Mouse (Mus musculus) right cerebral cortex, postnatal 25 days (tissue): ENCODE measurements around the gene 9230112D13Rik.

ENCODE experiments used
- DNase-seq: peaks from one replicate; pipeline ENCODE4 v3.0.0; 2022

Gene 9230112D13Rik

DNA sequence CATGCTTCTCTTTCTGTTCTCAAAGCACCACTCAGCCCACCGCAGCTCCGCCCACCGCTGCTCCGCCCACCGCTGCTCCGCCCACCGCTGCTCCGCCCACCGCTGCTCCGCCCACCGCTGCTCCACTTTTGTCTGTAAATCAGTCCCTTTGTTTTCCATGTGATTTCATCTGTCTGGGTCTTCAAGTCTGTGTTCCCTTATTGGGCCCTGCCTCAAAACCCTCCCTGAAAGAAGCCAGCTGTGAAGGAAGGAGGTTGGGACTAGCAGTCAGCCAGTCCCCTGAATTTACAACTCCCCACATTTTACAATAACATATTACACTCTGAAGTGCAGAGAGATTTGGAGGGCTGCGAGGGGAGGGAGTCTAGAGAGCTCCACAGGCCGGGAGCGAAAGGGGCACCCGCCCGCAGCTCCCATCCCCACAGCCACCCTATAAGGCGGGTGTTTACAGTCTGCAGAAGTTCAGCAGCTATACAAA lies 18.1 kb upstream of the 9230112D13Rik start:
- no peak for DNase-seq

DNA sequence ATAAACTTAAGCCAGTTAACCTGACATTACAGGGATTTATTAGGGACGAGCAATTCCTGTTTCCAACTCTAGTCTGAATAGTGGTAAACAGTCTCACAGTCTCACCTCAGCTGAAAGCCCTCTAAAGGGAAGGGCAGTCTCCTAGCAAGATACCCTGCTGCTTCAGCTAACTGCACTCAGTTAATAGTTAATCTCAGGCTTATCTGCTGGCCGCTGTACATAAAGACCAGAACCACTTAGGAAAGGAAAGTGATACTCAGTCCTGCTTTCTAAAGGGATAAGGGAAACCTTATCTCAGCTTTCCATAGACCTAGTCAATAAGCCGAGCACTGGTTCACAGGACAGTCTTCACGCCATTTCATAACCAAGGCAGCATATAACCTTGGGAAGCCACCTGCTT lies 13.3 kb upstream of the 9230112D13Rik start:
- no peak for DNase-seq

DNA sequence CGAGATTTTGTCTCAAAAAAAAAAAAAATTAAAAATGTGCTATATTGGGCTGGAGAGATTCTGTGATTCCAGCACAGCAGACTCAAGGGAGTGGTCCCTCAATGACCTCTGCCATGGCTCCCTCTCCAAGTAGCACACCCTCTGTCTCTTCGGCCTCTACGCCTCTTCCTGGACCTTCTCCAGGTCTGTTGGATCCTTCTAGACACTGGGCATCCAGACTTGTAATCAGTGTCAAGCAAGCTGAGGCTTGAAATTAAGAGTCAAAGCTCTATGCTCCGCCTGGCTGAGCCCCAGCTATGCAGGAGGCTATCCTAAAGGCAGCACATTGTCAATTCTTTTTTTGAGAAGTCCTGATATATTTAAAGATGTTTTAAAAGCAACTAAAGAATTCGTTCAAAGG lies 10.9 kb upstream of the 9230112D13Rik start:
- DNase-seq, result no peak

DNA sequence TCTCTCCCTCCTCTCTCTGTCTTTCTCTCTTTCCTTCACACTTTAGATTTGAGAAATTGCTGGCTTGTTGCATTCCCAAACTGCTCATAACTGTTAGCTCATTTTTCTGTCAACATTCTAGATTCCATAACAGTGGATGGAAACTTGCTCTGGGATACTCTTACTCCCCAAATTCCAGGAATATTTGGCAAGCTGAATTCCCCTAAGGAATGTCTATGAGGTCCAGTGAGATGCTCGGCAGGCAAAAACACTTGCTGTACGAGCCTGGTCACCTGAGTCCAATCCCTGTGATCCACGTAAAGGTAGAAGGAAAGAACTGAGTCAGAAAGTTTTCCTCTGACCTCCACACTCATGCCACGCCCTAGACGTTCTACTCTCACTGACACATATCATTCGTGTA lies 9.9 kb upstream of the 9230112D13Rik start:
- no peak for DNase-seq

DNA sequence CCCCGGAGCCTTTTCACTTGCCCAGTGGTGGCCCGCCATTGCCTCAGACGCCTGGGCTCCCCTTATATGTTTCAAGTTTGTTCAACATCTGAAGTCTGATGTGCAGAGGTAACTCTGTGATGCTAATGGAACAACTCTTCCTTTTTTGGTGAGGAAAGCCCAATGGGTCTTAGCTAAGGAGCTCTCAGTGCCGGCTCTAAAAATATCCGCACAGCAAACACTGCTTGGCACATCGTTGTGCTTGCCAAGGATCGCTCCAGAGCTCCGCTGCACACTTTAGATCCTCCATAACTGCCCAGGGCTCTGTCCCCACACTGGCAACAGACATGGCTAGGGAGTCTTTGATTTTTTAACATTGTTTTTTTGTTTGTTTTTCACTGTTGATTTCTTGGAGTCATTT lies 6.2 kb upstream of the 9230112D13Rik start:
- no peak for DNase-seq

DNA sequence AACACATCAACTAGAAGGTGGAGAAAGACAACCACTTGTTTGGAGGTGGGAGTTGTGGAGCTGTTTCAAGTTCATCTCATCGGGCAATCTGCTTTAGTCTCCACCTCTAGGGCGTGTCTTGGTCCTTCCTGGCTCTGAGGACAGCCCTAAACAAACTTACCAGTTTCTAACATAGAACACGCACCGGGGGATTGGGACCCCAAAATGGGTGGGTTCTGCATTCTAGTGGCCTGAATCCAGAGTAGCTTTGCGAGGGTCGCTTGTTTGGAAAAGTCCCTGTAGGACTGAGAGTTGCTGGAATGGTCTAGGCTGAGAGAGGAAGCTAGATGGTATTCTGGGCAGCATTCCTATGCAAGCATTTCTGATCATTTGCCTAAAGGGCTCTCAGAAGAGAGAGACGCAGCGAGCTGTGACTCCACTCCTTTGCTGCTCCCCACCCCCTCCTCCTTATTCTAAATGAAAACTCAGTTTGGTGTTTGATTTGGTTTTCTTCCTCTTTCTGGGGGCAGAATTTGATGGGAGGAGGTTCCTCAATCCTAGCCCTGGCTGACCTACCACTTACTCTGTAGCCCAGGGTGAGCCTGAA lies 4.5 kb downstream of the 9230112D13Rik start:
- DNase-seq, result no peak

DNA sequence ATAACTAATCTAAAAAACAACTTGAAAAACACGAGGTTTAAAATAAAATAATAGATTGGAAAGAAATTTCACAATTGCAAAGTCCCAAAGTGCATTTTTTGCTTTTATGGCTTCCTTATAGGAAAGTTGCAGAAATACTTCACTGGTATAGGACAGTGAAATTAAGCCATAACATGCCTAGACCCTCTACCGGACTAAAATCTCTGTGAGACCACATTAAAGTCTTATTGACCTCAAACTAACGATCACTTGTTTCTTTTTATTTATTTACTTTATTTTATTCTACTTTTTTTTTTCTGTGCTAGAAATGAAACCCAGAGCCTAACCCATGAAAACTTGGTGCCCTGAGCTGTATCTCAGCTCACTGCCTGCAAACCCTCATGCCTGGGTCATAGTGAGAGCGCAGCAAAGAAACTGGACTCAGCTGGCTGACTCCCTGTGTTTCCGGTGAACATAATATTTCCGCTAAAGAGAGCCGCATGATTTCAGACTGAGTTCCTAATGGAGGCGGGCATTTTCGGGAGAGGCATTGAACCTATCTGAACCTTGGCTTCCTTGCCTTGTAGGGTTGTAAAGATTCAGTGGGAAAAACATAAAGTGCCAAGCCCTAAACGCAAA lies 5.5 kb downstream of the 9230112D13Rik start:
- no peak for DNase-seq

DNA sequence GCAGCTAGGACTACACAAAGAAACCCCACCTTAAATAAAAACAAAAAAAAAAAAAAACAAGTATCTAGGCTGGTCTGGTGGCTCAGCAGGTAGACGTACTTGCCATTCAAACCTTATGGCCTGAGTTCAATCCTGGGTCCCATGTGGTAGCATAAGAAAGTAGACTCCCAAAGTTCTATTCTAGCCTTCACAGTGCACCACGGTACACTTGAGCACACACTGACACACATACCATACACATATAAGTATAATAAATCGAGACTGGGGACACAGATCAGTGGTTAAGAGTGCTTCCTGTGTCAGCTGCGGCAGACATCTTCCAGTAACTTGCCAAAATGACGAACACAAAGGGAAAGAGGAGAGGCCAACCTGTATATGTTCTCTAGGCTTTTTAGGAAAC lies 6.7 kb downstream of the 9230112D13Rik start:
- no peak for DNase-seq

DNA sequence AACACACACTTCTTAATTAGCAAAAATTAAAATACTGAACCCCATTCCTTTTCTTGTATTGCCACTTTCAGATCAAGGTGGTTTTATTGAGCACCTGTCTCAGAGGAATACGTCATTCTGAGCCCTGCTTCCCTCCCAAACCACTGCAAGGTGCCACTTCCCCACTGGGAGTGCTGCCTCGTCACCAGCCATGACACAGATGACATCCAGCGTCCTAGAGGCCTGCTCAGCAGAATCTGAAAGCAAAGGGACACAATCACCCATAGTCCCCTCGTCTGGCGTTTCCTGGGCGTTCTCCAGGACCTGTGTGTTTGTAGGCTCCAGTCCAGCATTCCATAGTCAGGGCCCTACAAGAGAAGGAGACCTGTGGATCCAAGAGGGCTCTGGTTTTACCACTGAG lies 8.5 kb downstream of the 9230112D13Rik start:
- no peak for DNase-seq

DNA sequence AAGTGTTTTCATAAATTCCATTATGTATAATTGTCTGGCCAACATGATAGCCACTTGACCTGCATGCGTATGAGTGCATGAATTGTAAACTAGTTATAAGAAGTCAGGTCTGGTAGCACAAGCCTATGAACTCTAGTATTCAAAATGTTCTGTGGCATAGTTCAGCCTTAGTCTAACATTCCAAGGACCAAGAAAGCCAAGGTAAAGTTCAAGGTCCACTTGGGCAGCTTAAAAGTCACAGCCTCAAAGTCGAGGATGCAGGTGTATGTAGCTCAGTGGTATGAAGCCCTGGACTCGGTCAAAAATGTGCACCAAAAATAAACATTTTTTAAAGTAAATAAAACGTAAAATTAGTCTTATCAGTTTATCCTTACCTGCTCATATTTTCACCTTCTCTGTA lies 10.0 kb downstream of the 9230112D13Rik start:
- no peak for DNase-seq

DNA sequence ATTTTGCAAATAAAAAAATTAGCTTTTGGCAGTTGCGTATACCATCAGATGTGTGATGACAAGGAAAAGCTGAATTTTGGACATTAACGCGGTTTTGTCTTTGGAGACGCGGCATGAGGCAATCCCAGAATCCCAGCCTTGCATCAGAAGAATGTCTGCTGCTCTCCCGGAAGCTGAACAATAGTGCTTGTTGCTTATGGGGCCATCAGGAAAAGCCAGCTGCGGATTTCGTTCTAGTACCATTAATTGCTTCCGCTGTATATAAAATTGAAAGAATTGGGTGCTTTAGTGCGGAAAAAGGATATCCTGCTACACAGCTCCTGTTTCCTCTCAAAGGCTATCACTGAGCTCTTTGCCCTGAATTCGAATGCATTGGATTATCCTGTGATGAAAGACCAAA lies 10.7 kb downstream of the 9230112D13Rik start:
- no peak for DNase-seq

DNA sequence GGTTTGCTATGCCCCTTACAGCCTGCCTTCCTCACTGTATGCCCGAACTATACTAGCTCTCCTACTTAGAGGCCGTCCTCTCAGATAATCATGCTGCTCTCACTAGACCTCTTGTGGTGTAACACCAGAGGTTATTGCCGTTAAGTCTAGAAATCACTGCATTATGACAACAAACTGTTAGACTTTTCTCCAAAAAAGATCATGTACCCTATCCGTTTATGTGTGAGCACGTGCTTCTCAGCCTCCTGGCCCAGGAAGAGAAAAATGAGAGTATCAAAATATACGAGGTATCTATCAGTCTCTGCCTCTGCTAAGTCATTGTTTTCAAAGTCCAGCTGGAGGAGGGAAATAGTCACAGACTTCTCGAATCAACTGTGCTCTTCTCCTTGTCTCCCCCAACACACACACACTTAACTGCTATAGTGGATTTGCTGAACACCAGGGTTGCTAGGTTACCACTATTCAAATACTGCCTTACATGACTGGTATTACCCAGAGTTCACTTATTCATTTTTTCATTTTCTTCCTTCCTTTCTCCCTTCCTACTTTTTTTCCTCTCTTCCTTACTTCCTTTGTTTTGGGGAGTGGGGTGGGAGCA lies 13.7 kb downstream of the 9230112D13Rik start:
- DNase-seq, result no peak

DNA sequence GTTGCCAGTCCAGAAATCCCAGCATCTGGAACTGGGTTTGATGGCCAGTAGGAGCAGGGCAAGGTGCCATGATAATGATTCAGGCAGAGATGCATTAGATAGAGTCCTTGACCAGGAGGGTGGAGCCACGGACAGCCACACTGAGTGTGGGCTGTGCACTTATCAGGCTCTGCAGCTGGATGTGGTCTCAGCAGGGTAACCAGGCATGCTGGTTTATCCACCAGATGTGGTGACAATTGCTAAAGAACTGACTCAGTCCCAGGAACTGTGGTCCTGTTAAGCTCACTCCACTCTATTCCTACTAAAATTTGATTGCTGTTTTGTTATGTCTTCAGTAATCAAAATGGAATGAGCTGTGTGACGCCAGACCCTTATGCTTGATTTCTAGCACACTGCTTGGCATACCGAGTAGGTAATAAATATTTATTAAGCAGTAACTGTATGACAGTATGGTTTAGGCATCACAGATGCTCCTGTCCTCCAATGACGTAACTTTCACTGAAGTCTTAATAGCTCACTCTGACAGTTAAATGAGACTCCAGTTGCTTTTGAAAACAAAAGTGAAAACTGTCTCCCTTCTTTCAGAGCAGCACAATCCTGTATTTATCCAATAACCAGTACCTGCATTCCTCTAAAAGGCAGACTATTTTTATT lies 14.3 kb downstream of the 9230112D13Rik start:
- no peak for DNase-seq

DNA sequence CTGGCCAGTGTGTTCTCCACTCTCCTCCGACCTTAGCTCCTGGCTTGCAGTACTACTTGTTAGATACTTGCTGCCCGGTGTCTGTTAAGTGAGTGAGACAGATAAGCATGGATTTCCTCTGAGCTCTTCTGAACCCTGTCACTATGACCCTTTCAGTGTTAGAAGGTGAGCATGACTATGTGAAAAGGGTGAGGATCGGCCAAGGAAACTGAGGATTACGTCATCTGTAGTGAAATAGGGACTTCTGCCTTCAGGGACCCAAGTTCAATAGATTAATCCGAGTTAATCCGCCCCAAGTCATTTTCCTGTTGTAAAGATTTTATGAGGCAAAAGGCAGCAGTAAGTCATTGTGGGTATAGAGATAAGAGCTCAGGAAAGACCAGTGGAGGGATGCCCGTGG lies 17.3 kb downstream of the 9230112D13Rik start:
- no peak for DNase-seq

DNA sequence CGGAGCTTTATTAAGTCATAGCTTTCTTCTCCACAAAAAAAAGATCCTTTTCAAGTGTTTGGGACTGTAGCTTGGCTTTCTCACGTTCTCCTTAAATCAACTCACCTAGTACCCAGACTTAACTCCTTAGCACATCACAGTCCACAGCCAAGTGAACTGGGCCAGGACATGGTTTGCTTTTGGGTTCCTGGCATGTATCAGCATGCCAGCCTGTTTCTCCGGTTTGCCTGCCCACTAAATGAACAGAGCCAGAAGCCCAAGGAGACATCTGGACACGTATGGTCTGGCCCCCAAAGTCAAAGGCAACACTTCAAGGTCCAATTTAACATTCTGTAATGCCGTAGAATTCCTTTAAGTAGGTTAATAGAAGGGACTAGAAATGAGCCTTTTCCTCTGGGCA lies 18.2 kb downstream of the 9230112D13Rik start:
- no peak for DNase-seq

DNA sequence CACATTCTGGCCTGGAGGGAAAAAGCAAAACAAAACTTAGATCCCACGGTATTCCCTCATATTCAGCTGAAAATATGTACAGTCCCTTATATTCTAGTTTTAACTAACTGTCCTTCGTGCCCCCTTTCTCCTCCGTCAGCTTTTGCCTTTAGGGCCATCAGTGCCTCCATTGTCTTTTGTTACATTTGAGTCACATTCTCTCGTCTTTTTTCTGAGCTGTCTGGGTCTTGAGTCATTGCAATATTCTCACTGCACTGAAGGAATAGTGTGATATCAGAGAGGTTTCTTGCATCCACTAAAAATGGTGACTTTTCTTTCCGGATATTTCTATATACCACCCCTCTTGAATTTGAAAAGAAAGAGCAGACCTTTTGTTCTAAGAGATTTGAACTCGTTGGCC lies 18.8 kb downstream of the 9230112D13Rik start:
- DNase-seq, result no peak

DNA sequence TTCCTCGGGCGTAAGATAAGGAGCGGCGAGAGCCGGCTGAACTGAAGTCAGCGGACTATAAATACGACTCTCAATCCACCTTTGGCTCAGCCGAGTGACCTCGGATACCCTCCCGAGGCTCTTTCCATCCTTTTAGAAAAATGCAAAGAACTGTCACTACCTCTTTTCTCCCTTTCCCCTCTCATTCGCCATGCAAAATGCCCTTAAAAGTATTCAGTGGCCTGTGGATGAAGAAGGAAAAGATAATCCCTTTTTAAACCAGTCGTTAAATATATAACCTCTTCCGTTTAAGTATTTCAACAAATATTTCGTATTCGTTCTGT lies 19.3 kb downstream of the 9230112D13Rik start, which contains the start of gene Bmpr1a:
Gene Bmpr1a, minus strand, starts transcription at position 17 of the 323 bp plus-strand sequence.
- no peak for DNase-seq

DNA sequence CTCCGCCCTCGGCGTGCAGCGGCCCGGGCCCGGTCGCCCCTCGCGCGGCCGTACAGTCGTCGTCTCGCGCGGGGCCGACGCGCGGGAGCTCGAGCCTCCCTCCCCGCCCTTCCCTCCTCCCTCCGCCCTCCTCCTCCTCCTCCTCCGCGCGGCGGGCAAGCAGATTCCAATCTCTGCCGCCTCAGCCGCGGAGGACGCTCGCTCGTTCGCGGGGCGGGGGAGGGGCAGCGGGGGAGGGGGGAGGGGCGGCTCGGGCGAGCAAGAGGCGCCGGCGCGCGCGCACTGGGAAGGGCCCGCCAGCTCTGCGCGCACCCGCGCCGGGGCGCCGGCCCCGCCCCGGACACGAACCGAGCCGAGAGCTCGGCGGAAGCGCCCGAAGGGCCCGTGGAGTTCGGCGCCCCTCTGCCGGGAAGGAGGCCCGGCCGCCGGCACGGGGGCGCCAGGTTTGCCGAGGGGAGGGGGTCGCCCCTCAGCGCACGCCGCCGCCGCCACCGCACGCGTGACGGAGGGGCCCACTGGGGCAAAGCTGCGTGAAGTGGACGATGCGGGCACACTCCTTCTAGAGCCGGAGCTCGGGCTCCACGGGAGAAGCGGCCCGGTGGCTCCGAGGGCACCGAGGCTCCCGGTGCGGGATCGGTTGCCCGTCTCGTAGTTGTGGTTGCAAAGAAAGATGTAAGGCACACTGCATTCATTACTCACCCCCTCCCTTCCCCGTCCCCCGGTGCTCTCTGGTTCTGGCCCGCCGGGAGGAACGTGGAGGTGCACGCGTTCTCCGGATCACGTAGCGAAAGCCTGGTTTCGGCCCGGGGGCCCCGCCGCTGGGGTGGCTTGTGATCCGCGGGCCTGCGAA lies 19.9 kb downstream of the 9230112D13Rik start:
- DNase-seq, result peak; percentile 92

DNA sequence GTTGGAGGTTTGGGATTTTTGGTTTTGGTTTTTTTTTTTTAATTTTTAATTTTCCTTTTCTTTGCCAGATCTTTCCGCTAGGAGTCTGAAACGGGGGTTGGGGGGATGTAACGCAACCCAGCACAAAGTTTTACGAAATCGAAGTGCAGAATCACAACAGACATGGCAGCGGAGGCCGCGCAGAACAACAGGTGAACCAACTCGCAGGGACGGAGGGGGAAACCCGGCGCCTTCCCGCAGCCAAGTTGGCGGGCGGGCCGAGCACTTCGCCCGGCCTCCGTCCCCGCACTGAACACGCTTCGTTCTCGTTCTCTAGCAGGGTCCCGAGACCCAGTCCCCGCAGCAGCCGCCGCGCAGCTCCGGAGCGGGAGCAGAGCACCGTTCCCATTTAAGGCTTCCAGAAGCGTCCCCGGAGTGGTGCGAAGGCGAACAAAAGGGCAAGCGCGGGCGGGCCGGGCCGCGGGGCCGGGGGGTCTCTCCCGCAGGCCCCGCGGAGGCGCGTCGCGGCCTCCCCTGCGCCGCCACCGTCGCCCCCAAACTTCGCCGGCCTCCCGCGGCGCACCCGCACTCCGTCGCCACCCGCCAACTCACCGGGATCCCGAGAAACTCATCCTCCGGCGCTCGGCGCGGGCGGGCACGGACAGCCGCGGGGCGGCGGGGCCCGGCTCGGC lies 20.7 kb downstream of the 9230112D13Rik start:
- peak; percentile 56 for DNase-seq

DNA sequence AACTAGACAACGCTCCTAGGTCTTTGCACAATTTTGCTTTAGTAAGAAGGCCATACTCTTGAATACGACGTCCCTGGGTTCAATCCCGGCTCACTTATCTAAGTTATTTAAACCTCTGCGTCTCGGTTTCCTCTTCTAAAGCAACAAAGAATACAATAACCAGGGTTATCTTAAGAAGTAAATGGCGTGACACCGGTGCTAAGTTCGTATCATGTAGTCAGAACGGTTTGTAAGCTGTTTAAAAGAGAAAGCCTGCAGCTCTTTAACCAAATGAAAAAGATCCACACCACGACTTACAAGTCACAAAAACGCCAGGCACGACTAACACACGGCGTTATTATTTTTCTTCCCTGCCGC lies 21.2 kb downstream of the 9230112D13Rik start:
- DNase-seq, result no peak

DNA sequence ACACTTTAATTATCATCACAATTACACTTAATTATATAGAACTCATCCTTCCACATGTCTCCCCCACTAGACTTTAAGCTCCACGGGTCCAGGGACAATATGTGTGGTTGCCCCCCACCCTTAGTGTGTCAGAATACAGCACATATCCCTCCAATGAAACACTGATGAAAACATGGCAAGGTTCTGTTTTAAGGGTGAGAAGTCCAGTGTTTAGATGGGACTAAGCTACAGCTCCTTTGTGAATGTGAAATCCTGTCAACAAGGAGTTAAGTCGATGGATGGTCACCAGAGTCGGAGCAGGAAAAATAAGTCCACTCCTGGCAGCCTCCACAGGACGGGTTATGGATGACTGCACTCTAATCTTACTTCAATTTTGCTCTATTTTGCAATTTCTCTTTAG lies 22.3 kb downstream of the 9230112D13Rik start:
- no peak for DNase-seq

DNA sequence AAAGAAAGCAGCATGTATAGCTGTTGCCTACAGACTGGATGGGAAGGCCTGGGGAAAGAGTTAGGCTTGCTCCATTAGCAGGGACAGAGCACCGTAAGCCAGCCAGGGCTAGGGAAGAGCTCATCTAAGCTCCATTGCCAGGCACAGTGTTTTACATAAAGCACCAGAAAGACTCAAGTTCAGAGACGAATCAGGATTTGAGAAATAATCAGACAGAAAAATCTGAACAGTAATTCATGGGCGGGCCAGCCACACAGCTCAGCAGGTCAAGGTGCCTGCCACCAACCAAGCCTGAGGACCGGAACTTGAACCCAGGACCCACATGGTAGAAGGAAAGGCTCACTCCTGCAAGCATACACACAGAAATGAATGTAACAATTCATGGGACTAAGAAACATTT lies 22.9 kb downstream of the 9230112D13Rik start:
- no peak for DNase-seq

DNA sequence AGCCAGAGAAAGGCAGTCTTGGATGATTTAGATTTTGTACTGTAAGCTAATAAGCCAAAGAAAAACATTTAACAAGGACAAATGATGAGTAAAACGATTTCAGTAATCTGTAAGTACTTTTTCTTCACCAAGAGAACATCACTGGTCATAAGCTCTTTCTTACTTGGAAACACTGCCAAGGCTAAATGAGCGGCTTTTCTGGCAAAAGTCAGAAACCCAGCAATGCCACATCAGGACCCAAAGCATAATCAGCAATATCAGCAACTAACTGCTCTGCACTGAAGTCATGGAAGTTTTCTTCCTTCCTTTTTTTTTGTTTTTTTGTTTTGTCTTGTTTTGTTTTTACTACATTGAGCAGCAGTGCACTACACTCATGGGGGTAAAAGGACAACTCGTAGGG lies 25.3 kb downstream of the 9230112D13Rik start:
- DNase-seq, result no peak
